Mouse (Mus musculus): ENCODE results near the gene Chic1.

The Chic1 gene

DNA sequence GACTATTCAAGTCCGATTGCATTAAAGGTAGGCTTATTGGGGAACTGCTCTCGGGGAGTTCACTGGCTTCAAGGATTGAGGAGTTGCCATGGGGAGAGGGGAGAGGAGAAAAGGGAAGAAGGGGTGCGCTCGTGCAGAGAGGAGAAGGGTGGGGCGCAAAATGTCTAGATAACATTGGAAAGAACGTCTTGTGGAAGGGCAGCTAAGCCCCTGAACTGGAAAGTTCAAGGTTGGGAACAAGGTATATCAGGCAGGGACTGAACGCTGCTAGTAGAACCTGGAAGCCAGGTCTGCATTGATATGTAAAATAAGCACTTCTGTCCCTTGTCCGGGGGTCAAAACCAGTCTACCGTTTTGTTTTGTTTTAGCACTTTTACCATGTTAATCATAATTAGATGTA, 81.7 kb downstream of the Chic1 start:
- no peak for DNase-seq

- peak; percentile 16 for DNase-seq
These were observed 84.5 kb downstream of the Chic1 start for GRCm38 (mm10) chrX:103440803-103441202.

DNA sequence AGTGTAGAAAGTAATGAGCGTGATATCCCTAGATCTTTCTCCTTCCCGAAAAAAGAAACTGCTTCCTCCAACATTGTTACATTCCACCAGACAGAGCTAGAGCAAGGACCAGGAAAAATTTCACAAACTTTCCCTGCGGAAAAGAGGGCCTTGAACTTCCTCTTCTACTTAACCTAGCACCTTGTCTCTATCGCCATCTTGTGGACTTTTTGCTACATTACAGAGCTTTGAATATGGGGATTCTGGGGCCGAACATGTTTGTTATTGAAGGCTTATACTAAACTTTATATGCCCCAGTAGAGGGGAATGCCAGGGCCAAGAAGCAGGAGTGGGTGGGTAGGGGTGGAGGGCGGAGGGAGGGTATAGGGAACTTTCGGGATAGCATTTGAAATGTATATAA, 87.5 kb downstream of the Chic1 start:
- DNase-seq, result no peak
